1 mouse cellular context compared by ENCODE assay signal in genomic region chr11:117877917-117878745, GRCm38 (mm10).
TF ChIP-seq lines count a peak whose summit lies in the region.

No protein-coding gene starts in this region.

TF ChIP-seq in MEL, 35 proteins besides CTCF, POLR2A, EP300 and RAD21:
- TF ChIP-seq TBP (IDR thresholded peaks at IDR 0.05; ENCODE audit: low read depth, low read length) (no peak), SMC3 (IDR thresholded peaks at IDR 0.05; ENCODE audit: low read depth, low read length) (no peak; the same call in 1 of the 2 replicates), USF1 (IDR thresholded peaks at IDR 0.05; ENCODE audit: low read depth, low read length) (peak; percentile 58; the same call in 1 of the 2 replicates), MXI1 (IDR thresholded peaks at IDR 0.05; ENCODE audit: low read depth, low read length) (peak; percentile 76), GABPA (IDR thresholded peaks at IDR 0.05; ENCODE audit: low read depth, low read length) (no peak), ELF1 (IDR thresholded peaks at IDR 0.05; ENCODE audit: low read depth, low read length) (no peak), MAX (IDR thresholded peaks at IDR 0.05; ENCODE audit: low read length) (peak; percentile 71; the same call in 1 of the 2 replicates), ETS1 (IDR thresholded peaks at IDR 0.05; ENCODE audit: low read depth, low read length) (no peak), KAT2A (conservative IDR thresholded peaks at IDR 0.05; ENCODE audit: low read depth, low read length) (no peak), GATA1 (IDR thresholded peaks at IDR 0.05; ENCODE audit: low read depth, low read length) (peak; percentile 68), MYC (IDR thresholded peaks at IDR 0.05; ENCODE audit: low read depth, low read length) (peak; percentile 65; the same call in 1 of the 2 replicates), MEF2A (IDR thresholded peaks at IDR 0.05; ENCODE audit: extremely low read depth, insufficient replicate concordance, low read depth, low read length, poor library complexity, severe bottlenecking) (no peak), BHLHE40 (IDR thresholded peaks at IDR 0.05; ENCODE audit: borderline replicate concordance, low read depth, low read length) (peak; percentile 95)
